In the genomic region with DNA sequence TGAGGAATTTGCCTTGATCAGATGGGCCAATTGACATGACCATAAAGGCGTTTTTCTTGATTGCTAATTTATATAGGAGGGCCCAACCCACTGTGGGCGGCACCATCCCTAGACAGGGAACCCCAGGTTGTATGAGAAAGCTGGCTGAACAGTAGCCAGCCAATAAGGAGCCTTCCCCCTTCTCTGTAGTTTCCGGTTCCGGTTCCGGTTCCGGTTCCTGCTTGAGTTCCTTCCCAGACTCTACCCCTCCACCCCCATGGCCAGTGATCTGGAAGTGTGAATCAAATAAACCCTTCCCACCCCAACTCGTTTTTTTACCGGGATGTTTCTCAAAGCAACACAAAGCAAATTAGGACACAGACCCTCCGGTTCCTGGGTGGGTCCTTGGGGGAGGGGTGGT, we compare ENCODE assay signal across 23 mouse cellular contexts. TPM values are rescaled to one million over a fixed set of nuclear protein-coding genes. Genes with fewer than 3 reads are reported as not detected.
"Had no signal": no experiment of that assay in that cellular context is flagged by ENCODE, and none has a peak within 500 bp of the region (broad histone marks: within the 10 kb centered on the region; RNA-seq: fewer than 3 reads in every experiment).

No protein-coding gene starts in this region.

- H3K36me3 ChIP-seq: midbrain, embryonic 13.5 days; midbrain, embryonic 15.5 days; neural tube, embryonic 12.5 days had no signal

- H3K4me2 ChIP-seq: lung, embryonic 14.5 days; midbrain, embryonic 11.5 days; midbrain, embryonic 15.5 days; neural tube, embryonic 12.5 days had no signal

- ATAC-seq: midbrain, embryonic 13.5 days; midbrain, embryonic 15.5 days had no signal

- H3K27ac ChIP-seq: liver, embryonic 14.5 days; macrophage; midbrain, embryonic 13.5 days; midbrain, embryonic 15.5 days; neural tube, embryonic 12.5 days had no signal

- H3K9me3 ChIP-seq: megakaryocyte, embryonic 14.5 days; midbrain, embryonic 13.5 days; midbrain, embryonic 15.5 days; neural tube, embryonic 12.5 days had no signal

- DNase-seq: lung, adult 18-20 months; lung, embryonic 14.5 days; lung, postnatal 10 days; retina, postnatal 1 day; right cerebral cortex, adult 18-20 months; right cerebral cortex, postnatal 25 days; right cerebral cortex, postnatal 4 days; spleen, adult 18-20 months; thymus, adult 18-20 months; thymus, postnatal 14 days; thymus, postnatal 36 days had no signal

- H3K4me3 ChIP-seq: megakaryocyte, embryonic 14.5 days; midbrain, embryonic 13.5 days; midbrain, embryonic 15.5 days; neural tube, embryonic 12.5 days had no signal

- H3K9ac ChIP-seq: liver, embryonic 14.5 days; lung, embryonic 14.5 days; midbrain, embryonic 13.5 days; midbrain, embryonic 15.5 days; neural tube, embryonic 12.5 days had no signal

RNA-seq across cellular contexts. Expression of a gene that starts 3.2 kb away (rescaled TPM):
- polyA plus RNA-seq: liver, embryonic 14.5 days; liver, embryonic 16.5 days; lung, embryonic 14.5 days; macrophage had no signal

RNA-seq across cellular contexts. Expression of a gene that starts 19.7 kb away (rescaled TPM):
- polyA plus RNA-seq: liver, embryonic 14.5 days; liver, embryonic 16.5 days; lung, embryonic 14.5 days; lung, embryonic 16.5 days; macrophage; midbrain, embryonic 13.5 days; neural tube, embryonic 14.5 days; stomach, embryonic 14.5 days; thymus, postnatal 0 days had no signal

RNA-seq across cellular contexts. Expression of a gene that starts 33.9 kb away (rescaled TPM):
- polyA plus RNA-seq: macrophage had no signal

RNA-seq across cellular contexts. Expression of a gene that starts 57.2 kb away (rescaled TPM):
- polyA plus RNA-seq: lung, embryonic 14.5 days; macrophage had no signal
